ENCODE assay signal across 8 mouse cellular contexts in the genomic region with DNA sequence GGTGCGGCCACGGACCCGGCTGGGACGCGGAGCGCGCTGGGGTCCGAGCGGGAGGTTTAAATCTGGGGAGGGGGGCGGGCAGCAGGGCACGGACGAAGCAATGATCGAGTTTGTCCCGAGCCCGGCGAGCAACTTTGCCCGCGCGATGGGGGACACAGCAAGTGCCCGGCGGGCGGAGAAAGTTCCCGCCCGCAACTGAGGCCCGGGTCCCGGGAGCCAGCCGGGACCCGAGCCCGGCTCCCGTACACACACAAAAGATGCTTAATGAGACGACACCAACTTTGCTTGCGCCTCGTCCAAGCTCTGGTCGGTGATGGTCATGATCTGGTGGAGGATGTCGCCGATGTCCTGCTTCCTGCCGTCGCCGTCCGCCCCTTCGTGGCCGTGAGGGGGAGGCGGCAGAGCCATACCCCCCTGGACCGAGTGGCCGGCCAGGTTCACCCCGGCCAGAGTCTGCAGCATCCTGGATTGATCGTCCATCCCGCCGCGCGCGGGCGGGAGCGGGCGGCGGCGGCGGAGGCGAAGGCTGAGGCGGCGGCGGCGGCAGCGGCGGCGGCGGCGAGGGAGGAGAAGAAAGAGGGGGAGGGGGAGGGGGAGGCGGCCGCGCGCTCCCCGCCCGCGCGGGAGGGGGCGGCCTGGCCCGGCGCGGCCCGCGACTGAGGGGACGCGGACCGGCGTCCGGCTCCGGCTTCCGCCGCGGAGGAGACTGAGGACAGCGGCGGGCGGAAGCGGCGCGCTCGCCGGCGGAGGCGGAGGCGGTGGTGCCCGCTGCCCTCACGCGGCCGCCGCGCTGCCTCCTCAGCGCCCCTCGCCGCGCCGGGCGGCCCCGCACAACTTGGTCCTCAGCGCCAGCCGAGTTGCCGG. TPM values are rescaled to one million over a fixed set of nuclear protein-coding genes. Genes with fewer than 3 reads are reported as not detected.
DNase-seq lines count a peak whose midpoint lies in the region; ATAC-seq and TF ChIP-seq lines count a peak whose summit lies in the region.

No protein-coding gene starts in this region.

- TF ChIP-seq EP300 in MEL (IDR thresholded peaks at IDR 0.05; ENCODE audit: low read depth in 1 of 2, low read length in 2 of 2): no peak

- H3K27me3 ChIP-seq in MEL (ENCODE audit: control insufficient read depth in 1 of 2, insufficient read depth in 2 of 2, low read length in 2 of 2): no peaks in the 10 kb centered on the region
- H3K27me3 ChIP-seq in megakaryocyte, embryonic 14.5 days (replicated peaks): peaks cover 27% of the 10 kb centered on the region

- no peaks in the 10 kb centered on the region for H3K9me3 ChIP-seq in MEL (replicated peaks; ENCODE audit: insufficient read depth, low read length)
- no peaks in the 10 kb centered on the region for H3K9me3 ChIP-seq in megakaryocyte, embryonic 14.5 days

- peak overlapping the region; percentile 76 to 86 for H3K4me3 ChIP-seq in MEL (ENCODE audit: control insufficient read depth in 1 of 2, insufficient read depth in 1 of 2, low read depth in 2 of 2, low read length in 2 of 2)
- H3K4me3 ChIP-seq in bone marrow macrophage, adult 2 months (ENCODE audit: insufficient read depth, low read length): peak overlapping the region; percentile 84
- H3K4me3 ChIP-seq in embryonic fibroblast, embryonic 13.5 days (ENCODE audit: insufficient read depth, low read length): peak overlapping the region; percentile 89
- peak overlapping the region; percentile 99 for H3K4me3 ChIP-seq in megakaryocyte, embryonic 14.5 days (replicated peaks)

- no peak for ATAC-seq in erythroid progenitor cell, adult 5-6 weeks (replicated peaks; ENCODE audit: low FRiP score, poor library complexity, severe bottlenecking)

- DNase-seq in MEL (ENCODE audit: low read depth, low spot score): peak; percentile 61
- peak; percentile 61 for DNase-seq in heart, postnatal 4 days
- DNase-seq in left cerebral cortex, adult 8-10 months (ENCODE audit: low spot score in 2 of 2): peak; percentile 12 to 15
- peak; percentile 25 for DNase-seq in right cerebral cortex, postnatal 14 days

- no peak for TF ChIP-seq CTCF in MEL (IDR thresholded peaks at IDR 0.05 in 2 of 3, conservative IDR thresholded peaks at IDR 0.05 in 1 of 3; ENCODE audit: control insufficient read depth in 1 of 3, insufficient read depth in 1 of 3, low read depth in 2 of 3, low read length in 3 of 3, poor library complexity in 1 of 3, severe bottlenecking in 1 of 3)
- TF ChIP-seq CTCF in bone marrow macrophage, adult 2 months (IDR thresholded peaks at IDR 0.05; ENCODE audit: low read depth, low read length): no peak
- no peak for TF ChIP-seq CTCF in embryonic fibroblast, embryonic 13.5 days (IDR thresholded peaks at IDR 0.05; ENCODE audit: borderline replicate concordance, insufficient read depth, low read length)

- H3K79me2 ChIP-seq in MEL (ENCODE audit: control insufficient read depth, insufficient read depth, low read length, poor library complexity): peaks cover 25% of the 10 kb centered on the region

- TF ChIP-seq POLR2A in MEL (IDR thresholded peaks at IDR 0.05; ENCODE audit: control insufficient read depth in 1 of 2, insufficient read depth in 1 of 2, low read depth in 1 of 2, low read length in 2 of 2, poor library complexity in 1 of 2): peak in 1 of 2 experiments; percentile 63; a peak in 1 of 4 replicates
- no peak for TF ChIP-seq POLR2A in bone marrow macrophage, adult 2 months (IDR thresholded peaks at IDR 0.05; ENCODE audit: borderline replicate concordance, low read depth, low read length)
- TF ChIP-seq POLR2A in embryonic fibroblast, embryonic 13.5 days (IDR thresholded peaks at IDR 0.05; ENCODE audit: low read depth, low read length): peak; percentile 31; the same call in 1 of the 2 replicates

- TF ChIP-seq RAD21 in MEL (IDR thresholded peaks at IDR 0.05; ENCODE audit: low read depth, low read length): no peak

- H3K9ac ChIP-seq in MEL (ENCODE audit: control insufficient read depth, low read depth, low read length, poor library complexity, severe bottlenecking): peak overlapping the region; percentile 85

- H3K4me1 ChIP-seq in MEL (ENCODE audit: control insufficient read depth in 1 of 2, insufficient read depth in 2 of 2, low read length in 2 of 2): peaks cover 6 to 19% of the 10 kb centered on the region in 2 experiments
- peaks cover 6% of the 10 kb centered on the region; the same call in 1 of the 2 replicates for H3K4me1 ChIP-seq in bone marrow macrophage, adult 2 months (ENCODE audit: control insufficient read depth, insufficient read depth, low read length)
- H3K4me1 ChIP-seq in embryonic fibroblast, embryonic 13.5 days (ENCODE audit: control insufficient read depth, insufficient read depth, low read length): peaks cover 4% of the 10 kb centered on the region; the same call in 1 of the 2 replicates
- H3K4me1 ChIP-seq in megakaryocyte, embryonic 14.5 days: peaks cover 27% of the 10 kb centered on the region

- H3K36me3 ChIP-seq in MEL (ENCODE audit: control insufficient read depth in 1 of 2, insufficient read depth in 2 of 2, low read length in 2 of 2): peaks cover 0 to 20% of the 10 kb centered on the region in 2 experiments; a peak in 2 of 4 replicates
- H3K36me3 ChIP-seq in megakaryocyte, embryonic 14.5 days (replicated peaks; ENCODE audit: low read length): no peaks in the 10 kb centered on the region

- H3K27ac ChIP-seq in MEL (ENCODE audit: control insufficient read depth, low read depth, low read length): peak overlapping the region; percentile 81
- peak overlapping the region; percentile 53 for H3K27ac ChIP-seq in bone marrow macrophage, adult 2 months (ENCODE audit: insufficient read depth, low read depth, low read length)
- peak overlapping the region; percentile 87 for H3K27ac ChIP-seq in embryonic fibroblast, embryonic 13.5 days (ENCODE audit: insufficient read depth, low read length)

TF ChIP-seq in MEL, 35 proteins besides CTCF, POLR2A, EP300 and RAD21:
- TF ChIP-seq USF1 (IDR thresholded peaks at IDR 0.05; ENCODE audit: low read depth, low read length): no peak
- TF ChIP-seq MXI1 (IDR thresholded peaks at IDR 0.05; ENCODE audit: low read depth, low read length): peak; percentile 0; the same call in 1 of the 2 replicates

RNA-seq across cellular contexts. Expression of gene Pbx3, which starts 1.3 kb away (rescaled TPM):
- 9.0 and 10.1 TPM in 2 replicates for total RNA-seq in MEL (2012; rRNA removed)
- polyA plus RNA-seq in MEL (2012; ENCODE audit: insufficient read depth in 1 of 2, insufficient read length in 2 of 2, low read depth in 1 of 2, low replicate concordance in 2 of 2, missing spikeins in 1 of 2): 10 to 100 TPM in 1 of 2 experiments, not detected in 1; 22.4 TPM
- polyA plus RNA-seq in bone marrow macrophage, adult 2 months (2012; ENCODE audit: insufficient read depth, insufficient read length, missing spikeins): 13.4 and 13.7 TPM in 2 replicates
- 32.3 and 48.0 TPM in 2 replicates for polyA plus RNA-seq in embryonic fibroblast, embryonic 13.5 days (2011; ENCODE audit: insufficient read length, low read depth, missing spikeins)
- total RNA-seq in heart, postnatal 4 days (2021): 10 to 100 TPM; 25.6 to 30.2 TPM
- total RNA-seq in left cerebral cortex, adult 8-10 months (2022): 10 to 100 TPM; 24.9 to 32.9 (median 25.4) TPM
- 3.8 and 8.4 TPM in 2 replicates for polyA plus RNA-seq in megakaryocyte, embryonic 14.5 days (2012; ENCODE audit: insufficient read depth, low replicate concordance)
- total RNA-seq in erythroid progenitor cell, adult 5-6 weeks (2015; ENCODE audit: low replicate concordance): 42.2 and 57.0 TPM in 2 replicates
- total RNA-seq in erythroid progenitor cell, adult 5-6 weeks (2017; ENCODE audit: low replicate concordance): 56.0 and 59.2 TPM in 2 replicates

RNA-seq across cellular contexts. Expression of gene Mapkap1, which starts 34.9 kb away (rescaled TPM):
- 44.6 and 52.5 TPM in 2 replicates for total RNA-seq in MEL (2012; rRNA removed)
- polyA plus RNA-seq in MEL (2012; ENCODE audit: insufficient read depth in 1 of 2, insufficient read length in 2 of 2, low read depth in 1 of 2, low replicate concordance in 2 of 2, missing spikeins in 1 of 2): 10 to 100 TPM in 1 of 2 experiments, not detected in 1; 42.1 TPM
- polyA plus RNA-seq in bone marrow macrophage, adult 2 months (2012; ENCODE audit: insufficient read depth, insufficient read length, missing spikeins): 33.4 and 40.0 TPM in 2 replicates
- 60.3 and 84.9 TPM in 2 replicates for polyA plus RNA-seq in embryonic fibroblast, embryonic 13.5 days (2011; ENCODE audit: insufficient read length, low read depth, missing spikeins)
- 10 to 100 TPM; 72.6 to 77.1 TPM for total RNA-seq in heart, postnatal 4 days (2021)
- total RNA-seq in left cerebral cortex, adult 8-10 months (2022): 10 to 100 TPM; 59.0 to 77.0 (median 70.6) TPM
- 72.5 and 74.6 TPM in 2 replicates for polyA plus RNA-seq in megakaryocyte, embryonic 14.5 days (2012; ENCODE audit: insufficient read depth, low replicate concordance)
- total RNA-seq in erythroid progenitor cell, adult 5-6 weeks (2015; ENCODE audit: low replicate concordance): 9.2 and 14.4 TPM in 2 replicates
- 17.5 and 29.0 TPM in 2 replicates for total RNA-seq in erythroid progenitor cell, adult 5-6 weeks (2017; ENCODE audit: low replicate concordance)
